Mouse (Mus musculus): ENCODE measurements around the gene Baiap3.

DNA sequence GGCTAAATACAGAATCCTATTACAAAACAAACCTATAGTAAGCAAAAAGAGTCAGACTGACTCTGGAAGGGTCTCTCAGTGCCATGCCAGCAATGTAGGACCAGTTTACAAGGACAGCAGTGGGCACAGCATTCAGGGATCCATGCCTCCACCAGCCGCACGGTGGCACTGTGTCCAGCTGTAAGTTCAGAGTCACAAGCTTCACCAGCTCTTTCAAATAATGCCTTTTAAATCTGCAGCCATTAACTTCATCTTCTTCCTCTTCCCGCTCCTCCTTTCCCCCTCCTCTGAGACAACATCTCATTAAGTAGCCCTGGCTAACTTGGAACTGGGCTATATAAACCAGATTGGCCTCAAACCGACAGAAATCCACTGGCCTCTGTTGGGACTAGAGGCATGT is 32.7 kb upstream of the Baiap3 start:
- peak; percentile 91 for TF ChIP-seq CTCF (IDR thresholded peaks at IDR 0.05; ENCODE audit: low read depth, low read length)
- TF ChIP-seq GATA1 (IDR thresholded peaks at IDR 0.05; ENCODE audit: borderline replicate concordance, low read length): no peak
